Mouse (Mus musculus) forebrain, embryonic 13.5 days (tissue): ENCODE data around the gene Stap2. TPM values are rescaled to one million over a fixed set of nuclear protein-coding genes. Genes with fewer than 3 reads are reported as not detected.

Experiments used
- ATAC-seq: fragments of 200-750 bp; cut with Nextera tagmentation; 2 replicates; pipeline ENCODE4 v1.8.0; 2017
- H3K27ac ChIP-seq: fragments of 300-500 bp; sonication (generic); 2 replicates; pipeline ENCODE4 v1.5.1; 2015; ENCODE audit warnings: inconsistent platforms, mild to moderate bottlenecking, moderate library complexity
- H3K27me3 ChIP-seq: fragments of 300-500 bp; sonication (generic); 2 replicates; pipeline ENCODE4 v1.6.1; 2015; ENCODE audit warnings: mild to moderate bottlenecking, inconsistent platforms
- H3K36me3 ChIP-seq: fragments of 300-500 bp; sonication (generic); 2 replicates; pipeline ENCODE4 v1.6.1; 2015; ENCODE audit warnings: mild to moderate bottlenecking, inconsistent platforms; ENCODE audit not compliant: poor library complexity, severe bottlenecking
- H3K4me1 ChIP-seq: fragments of 300-500 bp; sonication (generic); 2 replicates; pipeline ENCODE4 v1.6.1; 2015; ENCODE audit warnings: inconsistent platforms
- H3K4me2 ChIP-seq: fragments of 300-500 bp; sonication (generic); 2 replicates; pipeline ENCODE4 v1.6.1; 2015; ENCODE audit warnings: inconsistent platforms, mild to moderate bottlenecking, moderate library complexity
- H3K4me3 ChIP-seq: fragments of 300-500 bp; sonication (generic); 2 replicates; pipeline ENCODE4 v1.5.1; 2015; ENCODE audit warnings: mild to moderate bottlenecking, inconsistent platforms
- H3K9ac ChIP-seq: fragments of 300-500 bp; sonication (generic); 2 replicates; pipeline ENCODE4 v1.6.1; 2015; ENCODE audit warnings: mild to moderate bottlenecking, inconsistent platforms
- H3K9me3 ChIP-seq: fragments of 300-500 bp; sonication (generic); replicated peaks from 2 replicates; pipeline ENCODE4 v1.6.1; 2016; ENCODE audit warnings: inconsistent platforms
- WGBS: fragments of 180-500 bp; shearing (Covaris S2); methylation state at CpG from one replicate; pipeline ENCODE4 v1.1.7; 2015; 5-methylcytosine and 5-hydroxymethylcytosine counted together
- polyA plus RNA-seq: library from polyadenylated mRNA; unstranded; fragments of >200 nt; fragmentation: Nextera tagmentation; extraction: Ambion mirVana; gene quantifications from 2 replicates; pipeline ENCODE4 v1.2.1, GENCODE M21; 2015

Gene Stap2
- polyA plus RNA-seq, 1 experiment from 2014 or later: 4.8 TPM

DNA sequence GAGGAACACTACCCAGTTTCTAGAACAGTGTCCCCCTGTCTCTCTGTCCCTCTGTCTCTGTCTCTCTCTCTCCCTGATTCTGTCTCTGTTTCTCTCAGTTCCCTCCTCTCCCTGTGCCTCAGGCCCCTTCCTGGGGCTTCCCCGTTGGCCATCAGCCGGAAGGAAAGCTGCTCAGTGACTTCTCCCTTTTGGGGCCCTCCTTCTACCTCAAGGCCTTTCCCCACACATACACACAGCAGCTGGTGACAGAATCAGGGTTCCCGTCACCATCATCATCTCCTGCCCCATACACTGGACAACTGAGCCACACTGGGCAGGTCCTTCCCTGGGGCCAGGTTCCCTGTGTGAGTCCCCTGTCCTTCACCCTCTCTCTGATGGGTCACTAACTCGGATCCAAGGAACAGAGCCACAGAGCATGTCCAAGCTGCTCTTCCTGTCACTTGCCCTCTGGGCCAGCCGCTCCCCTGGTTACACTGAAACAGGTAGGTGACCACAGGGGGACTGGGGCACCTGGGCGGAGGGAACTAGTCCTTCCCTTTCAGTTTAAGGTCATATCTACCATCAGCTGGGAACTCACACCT is 52.8 kb downstream of the Stap2 start, which contains the start of gene Ebi3:
Gene Ebi3 (plus strand): TSS at position 194 of the 581 bp plus-strand sequence.
- Histone ChIP-seq H3K9me3 (no peaks in the 10 kb centered on the region), H3K36me3 (no peaks in the 10 kb centered on the region), H3K4me3 (no peak within 1 kb of the TSS), H3K27me3 (peaks cover 33% of the 10 kb centered on the region), H3K4me1 (peaks cover 17% of the 10 kb centered on the region), H3K4me2 (no peak within 1 kb of the TSS), H3K9ac (0 out of 2 replicates have a peak within 1 kb of the TSS, but pooled peaks have one; percentile 2), H3K27ac (no peak within 1 kb of the TSS)
- WGBS: 86% methylated on average over 6 of the region's 6 CpGs
- ATAC-seq: no peak

GRCm38 (mm10) chr17:55952041-55952440 is 53.3 kb downstream of the Stap2 start:
- Histone ChIP-seq H3K4me1 (peaks cover 12% of the 10 kb centered on the region), H3K9ac (0 out of 2 replicates have a peak overlapping the region, but pooled peaks have one; percentile 2), H3K27me3 (peaks cover 33% of the 10 kb centered on the region), H3K4me3 (no peak overlapping the region), H3K27ac (no peak overlapping the region), H3K9me3 (no peaks in the 10 kb centered on the region), H3K4me2 (no peak overlapping the region), H3K36me3 (no peaks in the 10 kb centered on the region)
- no peak for ATAC-seq

DNA sequence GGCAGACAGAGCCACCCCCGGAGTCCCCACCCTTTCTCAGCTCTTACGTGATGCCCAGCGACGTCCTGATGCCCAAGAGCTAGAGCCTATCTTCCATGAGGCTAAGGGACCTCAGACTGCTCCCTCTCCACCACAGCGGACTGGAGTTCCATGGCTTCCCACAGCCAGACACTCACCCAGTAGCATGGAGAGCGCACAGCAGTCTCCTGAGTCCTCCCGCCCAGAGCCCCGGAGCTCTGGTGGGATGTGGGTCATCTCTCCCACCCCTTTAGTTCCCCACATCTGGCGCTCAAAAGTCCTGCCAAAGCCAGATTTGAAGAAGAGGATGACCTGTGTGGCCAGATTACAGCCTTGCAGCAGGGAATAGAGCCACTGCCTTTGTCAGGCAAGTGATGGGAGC is 54.8 kb downstream of the Stap2 start:
- no peak for ATAC-seq
- Histone ChIP-seq H3K4me1 (no peaks in the 10 kb centered on the region), H3K36me3 (no peaks in the 10 kb centered on the region), H3K27me3 (peaks cover 33% of the 10 kb centered on the region), H3K27ac (no peak overlapping the region), H3K4me3 (no peak overlapping the region), H3K9ac (no peak overlapping the region), H3K9me3 (no peaks in the 10 kb centered on the region), H3K4me2 (no peak overlapping the region)
- 83% methylated on average over 9 of the region's 9 CpGs for WGBS

- Histone ChIP-seq H3K27me3 (peaks cover 26% of the 10 kb centered on the region), H3K4me2 (no peak within 1 kb of the TSS), H3K36me3 (no peaks in the 10 kb centered on the region), H3K27ac (no peak within 1 kb of the TSS), H3K4me3 (no peak within 1 kb of the TSS), H3K9ac (no peak within 1 kb of the TSS), H3K9me3 (no peaks in the 10 kb centered on the region), H3K4me1 (0 out of 2 replicates have a peak, but pooled peaks cover under 1% of the 10 kb centered on the region)
- WGBS: 88% methylated on average over 2 of the region's 2 CpGs
- ATAC-seq: no peak
Observed at GRCm38 (mm10) chr17:55949400-55949799, 56.0 kb downstream of the Stap2 start, which contains the start of gene Zfp119b. TSS of gene Zfp119b (minus strand) at chr17:55949500.

GRCm38 (mm10) chr17:55948647-55949046 is 56.7 kb downstream of the Stap2 start:
- H3K4me1 ChIP-seq: 0 out of 2 replicates have a peak, but pooled peaks cover 3% of the 10 kb centered on the region
- no peaks in the 10 kb centered on the region for H3K9me3 ChIP-seq
- 87% methylated on average over 4 of the region's 4 CpGs for WGBS
- H3K36me3 ChIP-seq: no peaks in the 10 kb centered on the region
- H3K4me2 ChIP-seq: no peak overlapping the region
- ATAC-seq: no peak
- H3K4me3 ChIP-seq: no peak overlapping the region
- H3K27me3 ChIP-seq: peaks cover 19% of the 10 kb centered on the region
- no peak overlapping the region for H3K27ac ChIP-seq
- no peak overlapping the region for H3K9ac ChIP-seq

Other genes starting within 250 kb of the Stap2 start
- gene Zfp119a, start 126.7 kb downstream of the Stap2 start, polyA plus RNA-seq: 10.7 and 12.1 TPM in 2 replicates
- gene Zfp959, start 113.5 kb downstream of the Stap2 start, polyA plus RNA-seq: 15.0 and 15.5 TPM in 2 replicates
- gene Zfp119b, start 56.1 kb downstream of the Stap2 start, polyA plus RNA-seq: 6.6 and 7.3 TPM in 2 replicates
- gene Ebi3, start 52.9 kb downstream of the Stap2 start, polyA plus RNA-seq: 2.4 and 2.6 TPM in 2 replicates
- gene Yju2, start 46.5 kb downstream of the Stap2 start, polyA plus RNA-seq: 29.2 and 32.1 TPM in 2 replicates
- 102 TPM in 2 replicates for gene Shd, start 35.1 kb downstream of the Stap2 start, polyA plus RNA-seq
- gene Fsd1, start 19.1 kb downstream of the Stap2 start, polyA plus RNA-seq: 96.0 and 113 TPM in 2 replicates
- 168 TPM in 2 replicates for gene Mpnd, start 127 bp upstream of the Stap2 start, polyA plus RNA-seq
- gene Sh3gl1, start 31.1 kb upstream of the Stap2 start, polyA plus RNA-seq: 116 and 127 TPM in 2 replicates
- gene Chaf1a, start 34.9 kb upstream of the Stap2 start, polyA plus RNA-seq: 22.0 and 26.7 TPM in 2 replicates
- gene Ubxn6, start 69.4 kb upstream of the Stap2 start, polyA plus RNA-seq: 68.7 and 68.8 TPM in 2 replicates
- 163 and 169 TPM in 2 replicates for gene Hdgfl2, start 74.0 kb upstream of the Stap2 start, polyA plus RNA-seq
- gene Plin4, start 104.2 kb upstream of the Stap2 start, polyA plus RNA-seq: 0.06 and 0.08 TPM in 2 replicates
- gene Plin5, start 112.0 kb upstream of the Stap2 start, polyA plus RNA-seq: 0.27 and 0.52 TPM in 2 replicates
- not detected in 2 replicates for gene Lrg1, start 116.4 kb upstream of the Stap2 start, polyA plus RNA-seq
- gene Sema6b, start 134.8 kb upstream of the Stap2 start, polyA plus RNA-seq: 4.2 and 4.3 TPM in 2 replicates
- 8.0 and 8.4 TPM in 2 replicates for gene Tnfaip8l1, start 156.9 kb upstream of the Stap2 start, polyA plus RNA-seq
- 56.8 and 64.5 TPM in 2 replicates for gene Mydgf, start 178.3 kb upstream of the Stap2 start, polyA plus RNA-seq
- 32.5 and 33.0 TPM in 2 replicates for gene Dpp9, start 213.3 kb upstream of the Stap2 start, polyA plus RNA-seq